Comparison of ENCODE assay signal across 8 mouse cellular contexts in the genomic region with DNA sequence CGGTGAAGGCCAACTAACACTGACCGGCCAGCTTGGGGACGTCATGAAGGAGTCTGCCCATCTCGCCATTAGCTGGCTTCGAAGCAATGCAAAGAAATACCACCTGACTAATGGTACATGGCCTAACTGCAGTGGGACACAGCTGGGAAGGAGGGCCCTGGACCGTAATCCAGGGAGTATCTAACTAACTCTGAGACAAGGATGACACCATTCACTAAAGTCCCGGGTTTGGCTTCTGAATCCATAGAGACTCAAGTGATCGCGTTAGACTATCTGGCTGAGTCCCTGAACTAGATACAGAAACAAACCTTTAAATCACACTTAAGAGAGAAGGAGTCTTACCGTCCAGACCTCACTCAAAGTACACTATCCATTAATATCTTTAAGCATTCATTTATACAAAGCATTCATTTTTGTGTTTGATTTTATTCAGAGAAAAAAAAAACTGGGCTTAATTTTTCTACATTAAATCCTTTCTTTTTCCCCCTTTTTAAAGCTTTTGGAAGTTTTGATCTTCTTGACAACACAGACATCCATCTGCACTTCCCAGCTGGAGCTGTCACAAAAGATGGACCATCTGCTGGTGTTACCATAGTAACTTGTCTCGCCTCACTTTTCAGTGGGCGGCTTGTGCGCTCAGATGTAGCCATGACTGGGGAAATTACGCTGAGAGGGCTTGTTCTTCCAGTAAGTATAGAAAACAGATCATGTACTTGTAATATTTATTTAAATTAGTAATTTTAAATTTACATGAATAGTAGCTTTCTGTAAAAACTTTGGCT. TPM values are rescaled to one million over a fixed set of nuclear protein-coding genes. Genes with fewer than 3 reads are reported as not detected.
DNase-seq lines count a peak whose midpoint lies in the region; ATAC-seq lines count a peak whose summit lies in the region.

No protein-coding gene starts in this region.

- H3K4me2 ChIP-seq in embryonic facial prominence, embryonic 14.5 days (ENCODE audit: low read depth, low read length): no peak overlapping the region
- H3K4me2 ChIP-seq in forebrain, embryonic 15.5 days (replicated peaks): peak overlapping the region; percentile 20

- ATAC-seq in embryonic facial prominence, embryonic 14.5 days (ENCODE audit: low read depth): no peak
- ATAC-seq in forebrain, embryonic 15.5 days (replicated peaks): peak; percentile 90

- no peak overlapping the region for H3K27ac ChIP-seq in embryonic facial prominence, embryonic 14.5 days (replicated peaks; ENCODE audit: low read depth, low read length)
- H3K27ac ChIP-seq in embryonic facial prominence, embryonic 10.5 days (replicated peaks): no peak overlapping the region
- H3K27ac ChIP-seq in forebrain, embryonic 15.5 days (replicated peaks): peak overlapping the region; percentile 91

- no peak overlapping the region for H3K9ac ChIP-seq in embryonic facial prominence, embryonic 14.5 days (ENCODE audit: low read depth, low read length)
- H3K9ac ChIP-seq in forebrain, embryonic 15.5 days (replicated peaks): no peak overlapping the region

- 75% methylated on average over 14 of the region's 14 CpGs for whole genome bisulfite sequencing in embryonic facial prominence, embryonic 14.5 days
- WGBS in embryonic facial prominence, embryonic 10.5 days: 84% methylated on average over 14 of the region's 14 CpGs
- 52% methylated on average over 14 of the region's 14 CpGs for WGBS in forebrain, embryonic 15.5 days

- peak; percentile 48 for DNase-seq in embryonic facial prominence, embryonic 14.5 days (ENCODE audit: low spot score)
- no peak for DNase-seq in embryonic facial prominence, embryonic 10.5 days (ENCODE audit: low spot score)
- DNase-seq in left cerebral cortex, adult 11 months (ENCODE audit: low spot score): peak; percentile 68
- DNase-seq in retina, embryonic 14.5 days (ENCODE audit: low spot score): peak; percentile 70
- DNase-seq in natural killer cell, adult 2 months (ENCODE audit: low spot score in 2 of 2): no peak
- DNase-seq in spleen, adult 18-20 months: no peak
- DNase-seq in MN1 (ENCODE audit: low spot score): no peak

- H3K4me3 ChIP-seq in embryonic facial prominence, embryonic 14.5 days (ENCODE audit: low read depth, low read length): no peak overlapping the region
- H3K4me3 ChIP-seq in embryonic facial prominence, embryonic 10.5 days: no peak overlapping the region
- H3K4me3 ChIP-seq in forebrain, embryonic 15.5 days: no peak overlapping the region

- peaks cover 39% of the 10 kb centered on the region for H3K36me3 ChIP-seq in embryonic facial prominence, embryonic 14.5 days (ENCODE audit: control insufficient read depth, insufficient read depth, low read length)
- H3K36me3 ChIP-seq in embryonic facial prominence, embryonic 10.5 days (replicated peaks): peaks cover 43% of the 10 kb centered on the region
- H3K36me3 ChIP-seq in forebrain, embryonic 15.5 days: no peaks in the 10 kb centered on the region

- no peaks in the 10 kb centered on the region for H3K27me3 ChIP-seq in embryonic facial prominence, embryonic 14.5 days (replicated peaks; ENCODE audit: control insufficient read depth, insufficient read depth, low read length)
- no peaks in the 10 kb centered on the region for H3K27me3 ChIP-seq in embryonic facial prominence, embryonic 10.5 days (replicated peaks; ENCODE audit: low read depth, poor library complexity, severe bottlenecking)
- H3K27me3 ChIP-seq in forebrain, embryonic 15.5 days: no peaks in the 10 kb centered on the region

- H3K4me1 ChIP-seq in embryonic facial prominence, embryonic 14.5 days (ENCODE audit: control insufficient read depth, insufficient read depth, low read length): no peaks in the 10 kb centered on the region
- peaks cover 4% of the 10 kb centered on the region; the same call in 1 of the 2 replicates for H3K4me1 ChIP-seq in embryonic facial prominence, embryonic 10.5 days
- peaks cover 44% of the 10 kb centered on the region for H3K4me1 ChIP-seq in forebrain, embryonic 15.5 days

- H3K9me3 ChIP-seq in embryonic facial prominence, embryonic 14.5 days (ENCODE audit: control insufficient read depth, low read length): no peaks in the 10 kb centered on the region
- H3K9me3 ChIP-seq in embryonic facial prominence, embryonic 10.5 days: no peaks in the 10 kb centered on the region
- H3K9me3 ChIP-seq in forebrain, embryonic 15.5 days: no peaks in the 10 kb centered on the region

RNA-seq across cellular contexts. Expression of a gene that starts 31.9 kb away (rescaled TPM):
- 4.1 and 5.2 TPM in 2 replicates for polyA plus RNA-seq in embryonic facial prominence, embryonic 14.5 days (2014; fragmentation: Nextera tagmentation; extraction: Ambion mirVana)
- polyA plus RNA-seq in embryonic facial prominence, embryonic 10.5 days (2016; fragmentation: Nextera tagmentation; extraction: Ambion mirVana): 4.6 and 4.8 TPM in 2 replicates
- polyA plus RNA-seq in forebrain, embryonic 15.5 days (2015; fragmentation: Nextera tagmentation; extraction: Ambion mirVana): 8.7 and 12.0 TPM in 2 replicates

RNA-seq across cellular contexts. Expression of a gene that starts 32.1 kb away (rescaled TPM):
- polyA plus RNA-seq in embryonic facial prominence, embryonic 14.5 days (2014; fragmentation: Nextera tagmentation; extraction: Ambion mirVana): 42.7 and 46.3 TPM in 2 replicates
- 49.3 and 50.5 TPM in 2 replicates for polyA plus RNA-seq in embryonic facial prominence, embryonic 10.5 days (2016; fragmentation: Nextera tagmentation; extraction: Ambion mirVana)
- 108 and 112 TPM in 2 replicates for polyA plus RNA-seq in forebrain, embryonic 15.5 days (2015; fragmentation: Nextera tagmentation; extraction: Ambion mirVana)

Comparison
In these comparisons a context has a peak if more than half of its experiments do, and no peak if none do; other contexts are left out.
1. DNase-seq: peak in embryonic facial prominence, embryonic 14.5 days (single experiment), left cerebral cortex, adult 11 months (single experiment) and retina, embryonic 14.5 days (single experiment); none in embryonic facial prominence, embryonic 10.5 days (single experiment), natural killer cell, adult 2 months (0 of 2), spleen, adult 18-20 months (0 of 2) and MN1 (single experiment).